Mouse (Mus musculus): ENCODE measurements around the gene Abtb1. TPM values are rescaled to one million over a fixed set of nuclear protein-coding genes. Genes with fewer than 3 reads are reported as not detected.

Gene Abtb1
- 25.8 and 40.8 TPM in 2 replicates for polyA plus RNA-seq (2012; ENCODE audit: low replicate concordance)

DNA sequence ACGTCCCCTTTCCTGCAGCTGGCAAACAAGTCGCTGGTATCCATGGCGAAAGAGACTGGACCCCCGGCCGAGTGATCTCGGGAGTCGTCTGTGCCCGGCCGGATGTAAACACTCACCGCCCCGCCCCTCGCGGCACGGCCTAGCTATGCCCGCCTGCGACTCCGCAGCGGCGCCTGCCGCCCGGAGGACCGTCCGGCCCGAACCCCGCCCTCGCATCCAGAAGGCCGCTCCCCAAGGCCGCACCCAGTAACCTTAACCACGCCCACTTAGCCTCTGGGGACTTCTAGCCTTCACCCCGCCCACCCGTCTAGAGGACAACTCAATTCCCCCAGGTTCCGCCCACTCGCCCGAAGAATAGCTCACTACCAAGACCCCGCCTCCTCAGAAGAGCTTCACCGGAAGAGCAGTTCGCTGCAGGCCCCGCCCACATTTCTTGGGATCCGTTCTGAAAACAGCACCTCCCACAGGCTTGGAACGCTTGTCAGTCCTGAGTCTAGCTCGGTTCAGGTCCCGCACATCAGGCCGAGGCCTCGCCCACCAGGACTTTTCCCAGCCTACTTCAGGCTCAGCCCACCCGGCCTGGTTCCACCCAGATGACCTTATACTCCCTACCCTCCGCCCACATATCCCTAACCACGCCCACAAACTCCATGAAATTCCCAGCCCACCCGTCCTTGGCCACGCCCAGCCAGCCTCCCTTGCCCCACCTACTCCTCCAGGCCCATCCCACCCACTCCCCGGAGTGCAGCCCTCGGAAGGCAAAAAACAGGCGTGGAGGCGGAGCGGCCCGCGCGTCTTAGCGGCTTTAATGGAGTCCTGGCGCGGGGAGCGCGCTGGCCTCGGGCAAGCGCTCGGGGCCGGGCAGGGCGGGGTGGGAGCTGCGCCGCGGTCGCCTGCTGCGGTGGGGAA, at the start of gene Abtb1:
Abtb1 (minus strand) TSS at position 204 of the 909 bp plus-strand sequence.

DNA sequence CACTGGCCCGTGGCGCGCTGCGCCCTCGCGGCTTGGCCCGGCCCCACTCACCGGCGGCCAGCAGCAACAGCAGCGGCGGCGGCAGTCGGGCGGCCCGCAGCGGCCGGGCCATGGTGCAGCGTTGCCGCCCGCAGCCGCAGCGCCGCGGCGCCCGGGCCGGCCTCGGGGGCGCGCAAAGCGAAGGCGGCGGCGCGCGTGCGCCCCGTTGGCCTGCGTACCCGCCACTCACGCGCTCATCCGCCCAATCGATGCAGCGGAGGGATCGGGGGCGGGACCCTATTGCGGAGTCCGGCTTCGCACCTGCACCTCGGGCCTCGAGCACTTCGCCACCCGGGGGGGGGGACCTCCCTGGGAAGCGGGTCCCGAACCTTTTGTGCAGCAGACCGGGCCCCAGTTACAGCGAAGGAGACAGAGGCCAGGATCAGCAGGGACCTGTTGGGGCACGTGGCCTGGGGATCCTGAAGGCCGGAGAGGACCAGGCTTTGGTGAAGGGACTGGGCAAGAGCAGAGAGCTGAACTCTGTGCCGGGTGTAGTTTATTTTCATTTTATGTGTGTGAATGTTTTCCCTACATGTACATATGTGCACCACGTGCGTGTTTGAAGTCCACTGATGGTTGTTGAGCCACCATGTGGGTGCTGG, 33.2 kb upstream of the Abtb1 start, which contains the start of gene Podxl2:
Podxl2 (minus strand) TSS at position 177 of the 641 bp plus-strand sequence.

Other genes with a start within 250 kb of the Abtb1 start
- not detected in 2 replicates for gene Kbtbd12, start 204.0 kb downstream of the Abtb1 start, polyA plus RNA-seq (2012; ENCODE audit: low replicate concordance)
- 43.9 and 70.8 TPM in 2 replicates for gene Mgll, start 117.6 kb downstream of the Abtb1 start, polyA plus RNA-seq (2012; ENCODE audit: low replicate concordance)
- 0.87 and 1.6 TPM in 2 replicates for gene Podxl2, start 33.1 kb upstream of the Abtb1 start, polyA plus RNA-seq (2012; ENCODE audit: low replicate concordance)
- gene Mcm2, start 56.8 kb upstream of the Abtb1 start, polyA plus RNA-seq (2012; ENCODE audit: low replicate concordance): 1,162 and 1,328 TPM in 2 replicates
- gene Tpra1, start 60.3 kb upstream of the Abtb1 start, polyA plus RNA-seq (2012; ENCODE audit: low replicate concordance): 145 and 178 TPM in 2 replicates